Mouse (Mus musculus): Measurements from ENCODE around the gene Tnrc6c. TPM values are rescaled to one million over a fixed set of nuclear protein-coding genes. Genes with fewer than 3 reads are reported as not detected.

Gene Tnrc6c
- polyA plus RNA-seq, 1 experiment from 2014 or later, result 29.7 TPM

DNA sequence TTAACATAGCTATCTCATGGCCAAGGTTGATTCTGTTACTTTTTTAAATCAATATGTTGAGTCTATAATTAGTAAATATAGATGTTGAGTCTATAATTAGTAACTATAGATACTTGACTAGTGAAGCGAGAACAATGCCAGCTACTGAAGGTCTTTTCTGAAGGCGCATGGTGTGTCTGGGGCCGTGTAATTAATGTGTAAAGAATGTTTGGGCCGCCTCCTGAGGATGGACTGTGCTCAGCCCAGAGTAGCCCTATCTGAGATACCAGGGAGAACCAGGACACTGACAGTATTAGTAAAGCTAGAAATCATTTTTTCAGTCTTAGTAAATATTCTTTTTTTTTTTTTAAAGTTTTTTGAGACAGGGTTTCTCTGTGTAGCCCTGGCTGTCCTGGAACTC lies 46.8 kb downstream of the Tnrc6c start:
- no peak overlapping the region for H3K9ac ChIP-seq (replicated peaks; ENCODE audit: low read depth, low read length)
- no peak overlapping the region for H3K27ac ChIP-seq (ENCODE audit: low read length)
- no peaks in the 10 kb centered on the region for H3K9me3 ChIP-seq (ENCODE audit: control insufficient read depth, low read length)
- no peak overlapping the region for H3K4me3 ChIP-seq (replicated peaks; ENCODE audit: low read length)
- H3K36me3 ChIP-seq (ENCODE audit: control insufficient read depth, insufficient read depth), result 0 out of 2 replicates have a peak, but pooled peaks cover 2% of the 10 kb centered on the region
- ATAC-seq, result no peak
- WGBS, result 45% methylated on average over 4 of the region's 4 CpGs
- H3K27me3 ChIP-seq (replicated peaks; ENCODE audit: control insufficient read depth, insufficient read depth, low read length), result no peaks in the 10 kb centered on the region
- peaks cover 19% of the 10 kb centered on the region for H3K4me1 ChIP-seq (replicated peaks; ENCODE audit: control insufficient read depth, insufficient read depth, low read length)
- no peak overlapping the region for H3K4me2 ChIP-seq (ENCODE audit: low read length)

DNA sequence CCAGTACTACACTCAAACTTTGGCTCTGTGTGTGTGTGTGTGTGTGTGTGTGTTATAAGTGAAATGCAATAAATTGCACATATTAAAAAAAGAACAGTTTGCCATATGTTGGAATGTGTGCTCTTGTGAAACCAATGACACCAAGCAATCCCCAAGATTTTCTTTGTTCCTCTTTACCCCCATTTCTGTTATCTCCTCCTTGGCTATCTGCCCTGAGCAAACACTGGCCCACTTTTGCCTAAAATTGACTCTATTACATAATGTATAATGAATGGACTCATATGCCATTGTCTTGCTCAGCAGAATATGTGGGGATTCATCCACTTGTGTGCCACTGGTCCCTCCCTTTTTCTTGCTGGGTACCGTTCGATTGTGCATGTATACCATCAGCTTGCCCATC lies 52.2 kb downstream of the Tnrc6c start:
- H3K4me3 ChIP-seq (replicated peaks; ENCODE audit: low read length), result no peak overlapping the region
- no peak overlapping the region for H3K27ac ChIP-seq (ENCODE audit: low read length)
- WGBS, result 93% methylated on average over 2 of the region's 2 CpGs
- no peak overlapping the region for H3K4me2 ChIP-seq (ENCODE audit: low read length)
- no peak overlapping the region for H3K9ac ChIP-seq (replicated peaks; ENCODE audit: low read depth, low read length)
- H3K9me3 ChIP-seq (ENCODE audit: control insufficient read depth, low read length), result no peaks in the 10 kb centered on the region
- ATAC-seq, result no peak
- no peaks in the 10 kb centered on the region for H3K27me3 ChIP-seq (replicated peaks; ENCODE audit: control insufficient read depth, insufficient read depth, low read length)
- 0 out of 2 replicates have a peak, but pooled peaks cover 2% of the 10 kb centered on the region for H3K36me3 ChIP-seq (ENCODE audit: control insufficient read depth, insufficient read depth)
- no peaks in the 10 kb centered on the region for H3K4me1 ChIP-seq (replicated peaks; ENCODE audit: control insufficient read depth, insufficient read depth, low read length)

DNA sequence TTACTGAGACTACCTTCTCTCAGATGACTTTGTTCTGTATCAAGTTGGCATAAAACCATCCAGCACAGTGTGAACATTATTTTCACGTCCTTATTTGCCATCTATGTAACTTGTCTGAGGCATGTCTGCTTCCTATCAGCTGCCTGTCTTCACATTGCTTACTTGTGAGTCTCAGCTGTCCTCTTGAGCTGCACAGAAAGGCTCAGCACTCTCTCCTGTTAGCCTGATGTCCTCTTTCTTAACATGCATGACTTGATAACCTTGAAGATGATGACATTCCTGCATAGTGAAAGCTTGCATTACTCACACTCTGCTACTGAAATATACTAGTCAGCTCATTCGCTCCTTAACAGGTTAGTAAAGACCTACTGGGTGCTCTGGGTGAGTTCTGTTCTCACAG lies 53.1 kb downstream of the Tnrc6c start:
- no peak overlapping the region for H3K27ac ChIP-seq (ENCODE audit: low read length)
- ATAC-seq, result no peak

DNA sequence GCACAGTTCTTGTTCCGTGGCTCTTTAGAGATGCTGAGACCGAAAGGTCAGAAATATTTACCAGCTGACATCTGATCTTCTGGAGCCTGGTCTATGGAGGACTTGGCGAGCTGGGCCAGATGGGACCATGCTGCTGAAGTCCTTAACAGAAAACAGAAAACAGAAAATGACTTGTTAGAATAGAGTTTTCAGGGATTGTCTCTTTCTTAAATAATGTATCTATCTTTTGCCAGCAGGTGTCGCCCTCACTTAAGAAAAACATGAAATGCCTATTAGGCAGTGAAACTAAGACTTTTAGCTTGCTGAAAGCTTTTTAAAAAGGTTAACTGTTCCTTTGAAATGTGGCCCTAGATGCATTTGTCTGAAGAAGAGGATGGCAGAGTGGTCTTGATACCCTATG lies 55.2 kb downstream of the Tnrc6c start:
- Histone ChIP-seq H3K4me3 (replicated peaks; ENCODE audit: low read length) (no peak overlapping the region), H3K27me3 (replicated peaks; ENCODE audit: control insufficient read depth, insufficient read depth, low read length) (no peaks in the 10 kb centered on the region), H3K27ac (ENCODE audit: low read length) (no peak overlapping the region), H3K4me1 (replicated peaks; ENCODE audit: control insufficient read depth, insufficient read depth, low read length) (no peaks in the 10 kb centered on the region), H3K9ac (replicated peaks; ENCODE audit: low read depth, low read length) (no peak overlapping the region), H3K9me3 (ENCODE audit: control insufficient read depth, low read length) (no peaks in the 10 kb centered on the region; the same call in 1 of the 2 replicates), H3K4me2 (ENCODE audit: low read length) (no peak overlapping the region), H3K36me3 (ENCODE audit: control insufficient read depth, insufficient read depth) (peaks cover 3% of the 10 kb centered on the region)
- ATAC-seq, result no peak
- 64% methylated on average over 4 of the region's 4 CpGs for WGBS

More for the DNA sequence above, 53.1 kb downstream of the Tnrc6c start:
- Histone ChIP-seq H3K4me1 (replicated peaks; ENCODE audit: control insufficient read depth, insufficient read depth, low read length) (no peaks in the 10 kb centered on the region), H3K36me3 (ENCODE audit: control insufficient read depth, insufficient read depth) (0 out of 2 replicates have a peak, but pooled peaks cover 2% of the 10 kb centered on the region), H3K9ac (replicated peaks; ENCODE audit: low read depth, low read length) (no peak overlapping the region), H3K4me2 (ENCODE audit: low read length) (no peak overlapping the region), H3K27me3 (replicated peaks; ENCODE audit: control insufficient read depth, insufficient read depth, low read length) (no peaks in the 10 kb centered on the region), H3K4me3 (replicated peaks; ENCODE audit: low read length) (no peak overlapping the region), H3K9me3 (ENCODE audit: control insufficient read depth, low read length) (no peaks in the 10 kb centered on the region)
- WGBS, result 83% methylated on average over 2 of the region's 2 CpGs

DNA sequence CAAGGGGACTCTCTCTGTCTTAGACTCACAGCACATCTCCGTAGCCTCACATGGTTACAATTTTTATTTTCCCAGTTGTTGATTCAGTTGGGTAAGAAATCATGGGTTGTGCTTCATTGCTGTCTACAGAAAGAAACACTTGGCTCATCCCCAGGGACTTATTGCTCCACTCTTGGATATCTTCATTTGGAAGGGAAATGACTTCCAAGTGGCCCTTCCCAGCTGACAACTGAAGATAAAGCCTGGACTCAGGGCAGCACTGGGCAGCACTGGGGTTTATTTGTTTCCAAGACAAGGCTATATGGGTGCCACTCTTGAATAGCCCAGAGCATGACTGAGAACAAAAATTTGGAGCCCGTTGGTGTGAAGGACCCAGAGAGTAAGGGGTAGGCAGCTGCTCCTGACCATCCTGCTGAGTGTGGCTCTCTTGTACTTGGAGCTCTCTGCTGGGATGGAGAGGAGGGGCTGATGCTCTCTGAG lies 56.8 kb downstream of the Tnrc6c start:
- Histone ChIP-seq H3K9me3 (ENCODE audit: control insufficient read depth, low read length) (no peaks in the 10 kb centered on the region; the same call in 1 of the 2 replicates), H3K36me3 (ENCODE audit: control insufficient read depth, insufficient read depth) (peaks cover 5% of the 10 kb centered on the region), H3K9ac (replicated peaks; ENCODE audit: low read depth, low read length) (no peak overlapping the region), H3K27me3 (replicated peaks; ENCODE audit: control insufficient read depth, insufficient read depth, low read length) (no peaks in the 10 kb centered on the region), H3K4me3 (replicated peaks; ENCODE audit: low read length) (no peak overlapping the region), H3K4me1 (replicated peaks; ENCODE audit: control insufficient read depth, insufficient read depth, low read length) (no peaks in the 10 kb centered on the region), H3K4me2 (ENCODE audit: low read length) (no peak overlapping the region), H3K27ac (ENCODE audit: low read length) (no peak overlapping the region)
- no peak for ATAC-seq
- WGBS, result 85% methylated on average over 2 of the region's 2 CpGs

DNA sequence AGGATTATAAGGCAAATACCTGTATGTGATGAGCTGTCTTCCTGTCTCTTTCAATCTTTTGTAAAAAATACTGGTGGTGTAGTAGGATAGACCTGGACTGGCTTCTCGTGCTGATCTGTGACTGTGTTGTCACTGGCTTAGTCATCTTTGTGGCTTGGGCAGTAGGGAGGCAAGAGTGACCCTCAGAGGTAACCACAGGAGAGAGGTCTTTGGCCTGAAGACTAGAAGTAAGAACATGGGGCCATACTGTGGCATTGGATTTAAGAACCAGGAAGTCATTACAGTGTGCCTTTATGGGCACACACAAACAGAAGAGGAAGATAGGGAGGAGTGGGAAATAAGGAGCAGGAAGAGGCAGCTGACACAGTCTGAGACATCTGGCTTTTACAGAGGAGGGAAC lies 58.0 kb downstream of the Tnrc6c start:
- Histone ChIP-seq H3K36me3 (ENCODE audit: control insufficient read depth, insufficient read depth) (peaks cover 5% of the 10 kb centered on the region), H3K4me3 (replicated peaks; ENCODE audit: low read length) (no peak overlapping the region), H3K9me3 (ENCODE audit: control insufficient read depth, low read length) (no peaks in the 10 kb centered on the region; the same call in 1 of the 2 replicates), H3K4me1 (replicated peaks; ENCODE audit: control insufficient read depth, insufficient read depth, low read length) (no peaks in the 10 kb centered on the region), H3K4me2 (ENCODE audit: low read length) (no peak overlapping the region), H3K27ac (ENCODE audit: low read length) (no peak overlapping the region), H3K27me3 (replicated peaks; ENCODE audit: control insufficient read depth, insufficient read depth, low read length) (no peaks in the 10 kb centered on the region), H3K9ac (replicated peaks; ENCODE audit: low read depth, low read length) (no peak overlapping the region)
- no peak for ATAC-seq
- 97% methylated on average over 1 of the region's 1 CpGs for WGBS

DNA sequence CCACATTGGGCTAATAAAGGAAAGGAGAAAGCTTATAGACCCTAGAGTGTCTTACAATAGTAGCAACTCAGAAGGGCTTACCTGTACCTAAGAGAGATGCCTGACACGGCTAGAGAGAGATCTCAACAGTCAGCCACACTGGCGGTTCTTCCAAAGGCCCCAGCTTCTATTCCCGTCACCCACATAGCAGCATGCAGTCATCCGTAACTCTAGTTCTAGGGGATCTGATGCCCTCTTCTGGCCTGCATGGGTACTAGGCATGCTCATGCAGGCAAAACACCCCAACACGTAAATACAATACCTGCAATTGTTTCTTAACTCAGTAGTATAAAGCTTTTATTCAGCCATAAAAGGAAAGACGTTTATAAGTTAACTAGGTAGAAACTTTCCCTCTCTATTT lies 59.3 kb downstream of the Tnrc6c start:
- Histone ChIP-seq H3K9ac (replicated peaks; ENCODE audit: low read depth, low read length) (no peak overlapping the region), H3K4me2 (ENCODE audit: low read length) (no peak overlapping the region), H3K27ac (ENCODE audit: low read length) (no peak overlapping the region), H3K27me3 (replicated peaks; ENCODE audit: control insufficient read depth, insufficient read depth, low read length) (no peaks in the 10 kb centered on the region), H3K36me3 (ENCODE audit: control insufficient read depth, insufficient read depth) (peaks cover 8% of the 10 kb centered on the region), H3K4me1 (replicated peaks; ENCODE audit: control insufficient read depth, insufficient read depth, low read length) (no peaks in the 10 kb centered on the region), H3K9me3 (ENCODE audit: control insufficient read depth, low read length) (no peaks in the 10 kb centered on the region; the same call in 1 of the 2 replicates), H3K4me3 (replicated peaks; ENCODE audit: low read length) (no peak overlapping the region)
- 93% methylated on average over 6 of the region's 6 CpGs for WGBS
- ATAC-seq, result no peak

DNA sequence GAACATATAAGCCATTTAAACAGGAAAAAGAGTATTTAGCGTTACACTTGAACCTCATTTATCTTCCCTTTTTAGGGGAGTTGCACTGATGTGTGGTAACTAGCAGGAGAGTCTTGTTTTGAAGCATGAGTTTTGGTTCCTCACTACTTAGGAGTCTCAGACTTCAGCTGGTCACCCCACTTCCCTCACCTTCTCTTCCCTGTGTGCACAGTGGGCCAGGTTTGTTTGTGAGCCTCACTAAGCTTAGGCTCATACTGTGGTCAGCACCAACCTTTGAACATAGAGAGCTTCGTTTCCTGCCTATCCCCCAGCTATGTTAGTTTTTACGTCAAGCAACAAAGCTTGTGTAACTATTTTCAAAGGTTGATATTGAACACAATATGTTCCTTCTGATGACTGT lies 64.7 kb downstream of the Tnrc6c start:
- Histone ChIP-seq H3K9me3 (ENCODE audit: control insufficient read depth, low read length) (no peaks in the 10 kb centered on the region), H3K4me1 (replicated peaks; ENCODE audit: control insufficient read depth, insufficient read depth, low read length) (no peaks in the 10 kb centered on the region), H3K27me3 (replicated peaks; ENCODE audit: control insufficient read depth, insufficient read depth, low read length) (no peaks in the 10 kb centered on the region), H3K4me2 (ENCODE audit: low read length) (no peak overlapping the region), H3K4me3 (replicated peaks; ENCODE audit: low read length) (no peak overlapping the region), H3K27ac (ENCODE audit: low read length) (no peak overlapping the region), H3K9ac (replicated peaks; ENCODE audit: low read depth, low read length) (no peak overlapping the region), H3K36me3 (ENCODE audit: control insufficient read depth, insufficient read depth) (peaks cover 18% of the 10 kb centered on the region)
- no peak for ATAC-seq
- 95% methylated on average over 3 of the region's 3 CpGs for WGBS

DNA sequence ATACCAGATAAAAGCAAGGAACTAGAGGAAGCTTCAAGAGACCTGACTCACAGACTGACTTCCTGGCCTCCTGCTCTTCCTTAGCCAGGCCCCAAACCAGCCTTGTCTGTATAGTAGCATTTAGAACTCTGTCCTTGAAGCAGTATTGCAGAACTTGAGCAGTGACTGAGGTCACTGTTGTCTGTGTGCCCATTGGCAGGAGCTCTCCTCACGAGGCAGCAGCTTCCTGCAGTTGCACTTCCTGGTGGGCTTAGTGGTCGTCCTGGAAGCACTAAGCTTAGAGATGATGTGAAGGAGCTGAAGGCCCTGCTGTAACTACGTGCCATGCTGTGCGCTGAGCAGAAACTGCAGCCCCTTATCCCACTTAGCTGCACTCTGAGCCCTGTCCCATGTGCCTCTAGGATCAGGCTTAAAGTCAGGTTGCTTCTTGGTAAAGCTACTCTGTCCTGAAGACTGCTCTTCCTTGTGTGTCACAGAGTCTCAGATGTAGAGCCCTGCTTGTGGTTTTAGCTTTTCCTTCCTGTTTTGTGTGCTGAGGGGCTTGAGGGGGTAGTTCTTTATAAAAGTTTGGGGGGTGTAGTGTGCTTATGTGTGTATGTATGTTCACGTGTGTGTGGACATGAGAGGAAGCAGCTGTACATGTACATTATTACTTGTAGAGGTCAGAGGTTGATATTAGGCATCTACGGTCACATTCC lies 70.7 kb downstream of the Tnrc6c start:
- WGBS, result 87% methylated on average over 6 of the region's 6 CpGs
- Histone ChIP-seq H3K27me3 (replicated peaks; ENCODE audit: control insufficient read depth, insufficient read depth, low read length) (no peaks in the 10 kb centered on the region), H3K36me3 (ENCODE audit: control insufficient read depth, insufficient read depth) (peaks cover 10% of the 10 kb centered on the region), H3K4me1 (replicated peaks; ENCODE audit: control insufficient read depth, insufficient read depth, low read length) (peaks cover 3% of the 10 kb centered on the region; the same call in 1 of the 2 replicates), H3K4me3 (replicated peaks; ENCODE audit: low read length) (no peak overlapping the region), H3K9ac (replicated peaks; ENCODE audit: low read depth, low read length) (no peak overlapping the region), H3K4me2 (ENCODE audit: low read length) (no peak overlapping the region), H3K9me3 (ENCODE audit: control insufficient read depth, low read length) (no peaks in the 10 kb centered on the region), H3K27ac (ENCODE audit: low read length) (no peak overlapping the region)
- no peak for ATAC-seq
